Mouse (Mus musculus): ENCODE data around the gene Gm47996.
"Not testable (repeated sequence)": the region's sequence is repeated elsewhere in the genome, so short reads cannot be mapped to it uniquely, and the experiment has no call there.

Gm47996 gene

DNA sequence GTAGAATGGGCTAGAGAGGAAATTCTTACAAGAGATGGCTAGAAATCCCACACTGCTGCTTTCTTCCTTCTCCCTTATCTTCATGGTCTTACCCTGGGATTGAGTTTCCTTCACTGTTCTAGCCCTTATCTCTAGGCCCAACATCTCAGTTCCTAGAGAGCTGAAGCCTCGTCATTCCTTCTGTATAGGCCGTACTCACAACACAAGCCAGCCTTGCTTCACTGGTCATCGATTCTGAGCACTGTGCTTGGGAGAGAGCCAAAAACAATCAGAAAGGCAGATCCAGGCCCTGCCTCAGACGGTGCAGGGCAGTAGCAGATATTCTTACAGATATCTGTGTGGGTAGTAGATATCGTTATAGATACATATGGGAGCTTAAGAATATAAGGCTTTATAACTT is 1.4 kb upstream of the Gm47996 start:
- DNase-seq (ENCODE audit: low read depth) = not testable (repeated sequence)

DNA sequence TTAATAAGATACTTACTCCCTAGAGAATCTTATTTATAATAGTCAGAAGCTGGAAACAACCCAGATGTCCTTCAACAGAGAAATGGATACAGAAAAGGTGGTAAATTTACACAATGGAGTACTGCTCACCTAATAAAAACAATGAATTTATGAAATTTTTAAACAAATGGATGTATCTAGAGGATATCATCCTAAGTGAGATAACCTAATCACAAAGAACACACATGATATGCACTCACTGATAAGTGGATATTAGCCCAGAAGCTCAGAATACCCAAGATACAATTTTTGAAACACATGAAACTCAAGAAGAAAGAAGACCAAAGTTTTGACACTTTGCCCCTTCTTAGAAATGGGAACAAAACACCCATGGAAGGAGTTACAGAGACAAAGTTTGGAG is 987 bp upstream of the Gm47996 start:
- not testable (repeated sequence) for DNase-seq (ENCODE audit: low read depth)

DNA sequence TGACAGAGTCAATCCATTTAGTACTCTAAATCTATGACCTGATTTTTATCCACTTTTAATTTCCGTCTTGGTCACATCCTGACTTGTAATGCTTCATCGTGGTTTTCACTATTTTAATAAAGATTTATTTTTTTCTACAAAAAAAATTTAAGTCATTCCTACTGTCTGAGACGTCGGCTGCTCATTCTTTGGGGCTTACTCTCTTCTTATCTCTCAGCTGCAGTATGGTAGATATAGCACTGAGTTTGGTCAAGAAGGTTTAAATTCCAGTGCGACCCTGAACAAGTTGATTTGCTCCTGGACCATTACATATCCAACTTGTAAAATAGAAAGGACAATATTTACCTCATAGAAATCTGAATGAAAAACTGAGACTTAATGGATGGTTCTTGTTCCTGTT is 1.7 kb downstream of the Gm47996 start:
- not testable (repeated sequence) for DNase-seq (ENCODE audit: low read depth)

DNA sequence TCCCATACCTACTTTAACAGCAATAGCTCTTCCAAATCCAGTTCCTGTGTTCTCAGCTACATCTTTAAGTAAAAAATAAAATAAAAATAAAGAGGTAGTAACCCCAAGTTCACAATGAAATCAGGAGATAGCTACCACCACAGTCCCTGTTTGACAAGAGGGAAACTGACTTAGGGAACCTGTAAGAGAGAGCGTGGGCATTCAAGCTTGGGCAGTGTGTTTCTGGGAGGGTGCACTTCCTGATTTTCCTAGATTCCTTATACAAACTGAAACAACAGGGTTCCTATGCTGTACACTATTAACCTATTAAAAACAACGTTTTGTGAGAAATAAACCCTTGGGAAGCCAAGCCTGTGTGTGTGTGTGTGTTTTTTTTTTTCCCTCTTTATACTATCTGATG is 4.9 kb downstream of the Gm47996 start:
- DNase-seq (ENCODE audit: low read depth) = no peak

DNA sequence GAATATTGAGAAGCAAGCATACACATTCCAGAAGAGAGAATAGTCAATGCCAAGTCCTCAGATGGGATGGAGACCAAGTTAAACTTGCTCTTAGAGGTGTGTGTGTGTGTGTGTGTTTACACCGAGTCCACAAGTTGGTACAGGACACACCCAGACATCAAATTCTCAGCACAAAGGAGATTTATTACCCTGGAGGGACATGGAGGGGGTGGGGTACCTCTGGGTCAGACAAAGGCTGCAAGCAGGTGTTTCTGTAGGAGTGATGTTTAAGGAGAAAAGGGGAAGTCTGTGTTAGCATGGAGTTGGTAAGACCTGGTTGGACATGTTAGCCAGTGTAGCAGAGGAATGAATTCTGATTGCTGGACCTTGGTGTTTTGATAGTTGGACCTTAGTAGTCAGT is 6.1 kb downstream of the Gm47996 start:
- no peak for DNase-seq (ENCODE audit: low read depth)

DNA sequence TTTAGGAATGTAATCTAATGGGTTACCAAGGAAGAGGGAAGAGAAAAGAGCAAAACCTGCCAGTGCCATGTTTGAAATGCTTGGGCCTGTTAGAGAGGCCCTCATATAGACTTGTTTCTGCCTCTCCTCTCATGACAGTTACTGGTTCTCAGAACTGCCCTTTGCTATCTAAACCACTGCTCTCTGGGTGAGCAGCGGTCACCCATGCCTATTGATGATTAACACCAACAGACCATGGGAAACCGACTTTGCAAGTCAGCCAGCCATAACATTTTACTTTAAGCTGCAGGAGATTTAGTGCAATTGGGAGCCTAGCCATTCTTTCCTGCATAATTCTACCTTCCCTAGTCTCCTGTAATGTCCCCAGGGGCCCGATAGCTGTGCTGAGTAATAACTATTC is 6.5 kb downstream of the Gm47996 start:
- no peak for DNase-seq (ENCODE audit: low read depth)

DNA sequence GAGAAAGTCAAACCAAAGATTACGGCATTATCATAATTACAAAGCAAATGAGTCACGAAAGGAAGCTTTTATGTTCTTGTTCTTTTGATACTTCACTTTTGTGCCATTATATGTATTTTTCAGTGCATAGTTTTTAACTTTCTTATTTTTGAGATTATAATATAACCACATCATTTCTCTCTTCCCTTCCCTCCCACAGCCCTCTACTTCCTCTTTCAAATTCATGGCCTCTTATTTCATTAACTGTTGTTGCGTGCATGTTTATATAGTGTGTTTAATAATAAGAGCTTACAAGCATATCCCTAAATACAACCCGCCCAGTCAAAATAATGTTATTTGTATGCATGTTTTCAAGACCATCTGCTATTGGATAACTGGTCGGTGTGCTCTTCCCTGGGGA is 9.1 kb downstream of the Gm47996 start:
- DNase-seq (ENCODE audit: low read depth) = no peak

DNA sequence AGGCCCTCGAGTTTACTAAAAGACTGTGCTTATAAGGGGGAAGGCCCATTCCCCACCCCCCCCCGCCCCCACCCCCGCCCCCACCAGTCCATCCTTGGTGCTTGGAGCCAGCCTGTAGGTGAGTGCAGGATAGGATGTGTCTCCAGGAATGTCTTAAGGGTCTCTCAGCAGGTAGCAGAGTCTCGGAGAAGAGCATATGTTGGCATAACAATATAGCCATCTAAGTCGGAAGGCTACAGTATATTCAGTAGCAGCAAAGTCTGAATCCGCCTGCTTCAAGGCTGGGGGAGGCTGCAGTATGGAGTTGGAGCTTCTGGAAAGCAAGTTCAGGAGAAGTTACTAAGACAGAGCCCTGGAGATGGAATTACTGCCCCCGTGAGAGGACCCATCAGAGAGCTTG is 10.2 kb downstream of the Gm47996 start:
- no peak for DNase-seq (ENCODE audit: low read depth)

DNA sequence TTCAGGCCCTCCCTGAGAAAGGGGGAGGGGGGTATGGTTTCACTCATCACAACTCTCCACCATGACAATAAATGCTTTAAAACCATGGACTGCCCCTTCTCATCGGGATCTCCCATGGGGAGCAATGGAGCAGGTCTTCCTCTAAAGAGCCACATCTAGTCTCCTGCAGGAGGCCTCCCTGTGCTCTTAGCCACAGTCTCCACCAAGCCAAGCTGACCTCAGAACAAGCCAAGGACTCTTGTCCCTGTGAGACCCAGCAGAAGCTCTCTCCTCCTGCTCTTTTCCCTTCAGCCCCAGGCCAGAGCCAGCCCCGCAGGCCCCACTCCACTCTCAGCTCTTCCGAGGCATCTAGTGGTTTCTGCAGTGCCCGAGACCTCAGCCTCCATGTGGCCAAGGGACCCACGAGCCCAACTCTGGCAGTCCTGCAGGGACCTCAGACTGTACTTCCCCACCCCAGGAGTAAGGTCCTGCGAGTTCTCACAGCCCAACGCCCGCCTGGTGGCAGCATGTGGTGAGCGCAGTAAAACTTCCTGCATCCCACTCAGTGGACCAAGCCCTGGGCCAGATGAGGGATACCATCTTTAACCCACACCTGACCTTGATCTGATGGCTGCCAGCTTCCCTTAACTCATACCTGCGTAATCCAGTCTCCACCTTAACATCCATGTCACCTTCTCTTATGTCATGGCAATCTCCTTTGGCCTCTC is 12.8 kb downstream of the Gm47996 start:
- DNase-seq (ENCODE audit: low read depth) = no peak

DNA sequence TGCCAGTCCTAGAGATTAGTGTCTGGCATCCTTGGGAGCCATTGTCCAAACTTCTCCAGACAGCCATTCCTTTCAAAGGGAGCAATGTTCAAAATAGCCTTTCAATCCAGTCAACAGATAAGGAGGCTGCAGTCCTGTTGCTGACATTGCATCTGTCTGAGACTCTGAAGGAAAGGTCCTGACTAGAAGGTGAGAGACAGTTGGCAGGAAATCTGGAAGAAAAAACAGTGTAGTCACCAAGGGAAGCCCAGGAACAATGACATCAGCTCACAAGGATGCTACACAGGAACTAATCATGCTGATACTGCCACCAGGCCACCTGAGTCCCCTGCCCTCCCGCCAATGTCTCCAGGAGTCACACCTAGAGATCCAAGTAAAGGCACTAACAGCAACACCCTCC is 13.4 kb downstream of the Gm47996 start:
- DNase-seq (ENCODE audit: low read depth) = no peak

DNA sequence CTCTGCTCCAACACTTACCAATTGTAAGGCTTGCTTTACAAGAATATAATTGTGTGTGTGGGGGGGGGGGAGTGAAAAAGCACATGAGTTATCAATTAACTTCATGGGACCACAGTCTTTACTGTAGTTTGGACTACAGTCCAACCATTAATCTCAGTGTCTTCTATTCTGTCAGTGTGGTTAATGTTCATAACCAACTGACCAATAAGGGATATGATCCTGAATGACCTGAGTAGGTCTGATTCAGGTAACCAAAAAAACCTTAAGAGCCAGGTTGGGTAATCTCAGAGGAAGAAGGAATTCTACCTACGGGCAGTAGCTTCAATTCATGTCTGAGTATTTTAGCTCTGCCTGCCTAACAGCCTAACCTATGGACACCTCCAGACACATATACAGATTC is 14.6 kb downstream of the Gm47996 start:
- no peak for DNase-seq (ENCODE audit: low read depth)

DNA sequence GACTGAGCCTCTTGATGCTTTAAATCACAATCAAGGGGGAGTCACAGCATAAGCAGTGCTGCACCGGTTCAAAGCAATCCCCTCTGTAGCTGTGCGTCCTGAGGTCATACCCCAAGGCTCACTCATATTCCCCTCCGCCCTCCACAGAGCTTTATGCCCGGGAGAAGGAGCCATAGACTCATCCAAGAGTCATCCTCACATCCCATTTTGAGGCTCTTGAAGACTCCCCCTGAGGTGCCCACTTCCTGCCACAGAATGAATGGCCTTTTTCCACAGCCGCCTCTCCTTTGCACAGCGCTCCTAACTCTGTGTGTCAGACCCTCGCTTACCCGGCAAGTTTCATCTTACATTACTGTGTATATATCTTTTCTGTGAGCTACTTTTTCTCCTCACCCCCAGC is 17.6 kb downstream of the Gm47996 start:
- no peak for DNase-seq (ENCODE audit: low read depth)

DNA sequence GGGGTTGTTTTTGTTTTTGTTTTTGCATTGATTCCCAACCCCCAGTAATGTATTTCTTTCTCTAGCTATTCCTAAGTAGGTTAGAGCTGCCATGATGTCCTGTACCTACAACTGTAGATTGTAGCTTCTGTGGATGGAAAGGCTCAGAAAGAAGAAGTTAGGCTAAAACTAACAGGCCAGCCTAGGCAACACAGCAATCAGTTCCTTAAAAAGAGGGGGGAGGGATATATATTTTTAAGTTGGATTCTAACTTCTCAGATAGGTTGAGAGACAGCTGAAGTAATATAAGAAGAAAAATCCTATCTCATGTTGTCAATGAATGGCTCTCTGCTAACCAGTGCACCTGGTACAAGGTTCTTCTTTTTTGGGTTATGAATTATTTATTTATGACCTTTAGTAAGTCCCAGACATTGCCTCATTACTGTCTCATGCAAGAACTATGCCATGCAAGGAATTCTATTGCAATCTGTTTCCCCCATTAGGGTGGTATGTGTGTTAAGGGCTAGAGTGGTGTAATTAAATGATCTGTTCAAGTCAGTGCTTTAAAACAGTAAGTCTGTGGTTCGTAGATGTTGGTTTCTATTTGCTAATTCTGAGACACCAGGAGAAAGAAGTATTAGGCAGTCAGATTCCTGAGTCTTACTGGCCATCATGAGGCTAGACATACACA is 18.5 kb downstream of the Gm47996 start:
- no peak for DNase-seq (ENCODE audit: low read depth)

DNA sequence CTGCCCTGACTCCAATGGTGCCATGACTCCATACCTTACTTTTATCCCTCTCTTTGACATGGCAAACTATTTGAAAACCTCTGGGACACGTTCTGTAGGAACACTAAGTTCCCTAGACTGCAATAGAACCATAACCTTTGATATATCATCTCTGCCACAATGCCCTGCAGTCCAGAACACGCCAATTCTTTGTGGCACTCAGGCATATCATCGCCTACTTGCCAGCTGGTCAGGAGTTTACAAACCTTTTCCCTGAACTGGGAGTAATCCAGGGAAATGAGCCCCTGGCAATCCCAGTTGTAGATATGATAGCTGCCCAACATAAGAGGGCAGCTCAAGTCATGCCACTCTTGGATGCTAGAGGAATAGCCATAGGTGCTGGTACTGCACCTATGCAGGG is 22.4 kb downstream of the Gm47996 start:
- no peak for DNase-seq (ENCODE audit: low read depth)

DNA sequence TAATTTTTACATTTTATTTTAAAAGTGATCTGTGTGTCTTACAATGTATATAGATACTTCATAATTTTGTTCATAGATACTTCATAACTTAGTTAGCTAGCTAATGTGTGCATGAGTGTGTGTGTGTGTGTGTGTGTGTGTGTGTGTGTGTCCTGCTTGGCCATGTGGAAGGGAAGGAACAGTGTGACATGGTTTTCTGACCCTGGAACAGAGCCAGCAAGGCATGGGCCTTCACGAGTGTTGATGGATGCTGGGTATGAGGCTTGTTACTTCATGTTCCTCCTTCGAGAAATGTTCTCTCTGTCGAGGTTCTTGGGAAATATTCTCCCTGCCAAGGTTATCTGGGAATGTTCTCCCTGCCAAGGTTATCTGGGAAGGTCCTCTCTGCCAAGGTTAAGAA is 23.8 kb downstream of the Gm47996 start:
- no peak for DNase-seq (ENCODE audit: low read depth)

DNA sequence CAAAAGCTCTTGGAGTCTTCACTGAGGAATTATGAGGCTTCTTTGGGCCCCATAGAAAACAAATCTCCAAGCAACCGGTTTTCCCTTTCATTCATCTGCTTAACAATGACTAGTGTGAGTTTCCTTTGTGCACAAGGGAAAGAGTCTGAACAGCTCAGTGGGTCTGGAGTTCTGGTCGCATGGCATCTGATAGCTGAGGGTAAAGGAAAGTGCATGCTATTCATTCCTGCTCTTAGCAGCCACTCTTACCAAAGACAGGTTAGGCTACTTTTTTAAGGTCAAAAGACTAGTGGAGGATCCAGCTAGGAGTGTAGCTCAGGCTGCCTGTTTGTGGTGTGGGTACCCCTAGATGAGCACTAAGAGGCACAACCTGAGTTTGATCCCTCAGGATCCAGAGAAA is 25.6 kb downstream of the Gm47996 start:
- no peak for DNase-seq (ENCODE audit: low read depth)

DNA sequence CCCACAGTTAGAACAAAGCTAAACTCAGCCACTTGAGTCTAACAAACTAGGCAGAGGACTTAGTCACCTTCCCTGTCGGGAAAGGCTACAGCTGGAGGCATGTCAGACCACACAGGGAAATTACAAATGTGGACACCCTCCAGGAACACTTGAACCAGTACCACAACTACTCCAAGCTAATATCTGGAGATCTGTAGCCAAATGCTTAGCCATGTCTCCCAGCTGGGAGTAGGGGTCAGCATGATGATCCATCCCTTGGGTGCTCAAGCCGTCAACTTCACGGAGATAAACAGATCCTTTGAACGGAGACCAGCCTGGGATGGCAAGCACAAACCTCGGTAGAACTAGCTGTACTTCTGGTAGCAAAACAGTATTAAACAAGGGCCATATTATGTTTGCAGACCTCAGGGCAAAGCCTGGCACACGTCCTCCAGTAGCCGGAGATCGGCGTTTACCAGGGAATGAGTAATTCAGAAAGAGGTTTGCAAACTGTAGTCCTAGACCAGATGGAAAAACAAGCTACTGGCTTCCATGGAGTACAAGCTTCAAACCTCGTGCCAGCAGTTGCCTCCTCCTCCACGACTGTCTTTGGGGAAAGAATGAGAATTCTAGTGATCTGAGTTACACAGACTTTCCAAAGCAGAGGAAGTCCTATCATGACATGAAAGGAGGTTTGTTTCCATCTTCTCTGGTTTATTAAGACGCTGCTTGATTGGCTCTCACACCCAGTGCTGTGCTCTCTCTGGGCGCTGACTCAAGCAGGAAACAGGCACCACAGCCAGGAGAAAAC is 26.4 kb downstream of the Gm47996 start:
- no peak for DNase-seq (ENCODE audit: low read depth)

DNA sequence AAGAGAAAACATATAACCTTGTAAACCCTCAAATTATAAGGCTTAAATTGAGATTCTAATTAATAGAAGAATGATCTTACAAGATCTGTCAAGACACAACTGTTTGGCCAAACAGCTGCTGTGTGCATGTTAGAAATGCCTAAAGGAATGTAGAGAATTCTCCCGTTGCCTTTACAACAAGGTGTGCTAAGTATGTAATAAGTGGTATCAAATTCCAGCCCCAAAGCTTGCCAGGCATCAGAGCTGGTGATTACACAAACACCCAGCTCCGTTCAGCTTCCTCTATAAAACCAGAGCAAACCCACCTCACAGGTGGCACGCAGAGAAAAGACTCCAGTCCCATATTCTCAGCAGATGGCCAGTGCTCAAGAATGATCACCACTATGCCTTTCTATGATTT is 27.8 kb downstream of the Gm47996 start:
- no peak for DNase-seq (ENCODE audit: low read depth)

DNA sequence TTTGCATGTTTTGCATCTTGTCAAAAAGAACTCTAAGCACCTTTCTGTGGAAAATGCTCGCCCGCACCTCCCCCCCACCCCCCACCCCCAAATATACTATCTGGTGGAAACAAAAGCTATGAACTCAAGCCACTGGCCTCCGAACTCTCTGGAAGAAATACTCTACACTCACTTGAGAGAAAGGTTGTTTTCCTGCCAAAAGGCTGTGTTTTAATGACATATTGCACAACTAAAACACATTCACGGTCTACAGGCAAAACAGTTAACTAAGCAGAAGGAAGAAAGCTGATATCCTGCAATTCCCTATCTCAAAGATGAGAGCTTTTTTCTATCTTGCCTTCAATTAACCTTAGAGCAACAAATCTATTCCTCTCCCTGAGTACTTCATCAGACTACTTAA is 33.4 kb downstream of the Gm47996 start:
- no peak for DNase-seq (ENCODE audit: low read depth)

DNA sequence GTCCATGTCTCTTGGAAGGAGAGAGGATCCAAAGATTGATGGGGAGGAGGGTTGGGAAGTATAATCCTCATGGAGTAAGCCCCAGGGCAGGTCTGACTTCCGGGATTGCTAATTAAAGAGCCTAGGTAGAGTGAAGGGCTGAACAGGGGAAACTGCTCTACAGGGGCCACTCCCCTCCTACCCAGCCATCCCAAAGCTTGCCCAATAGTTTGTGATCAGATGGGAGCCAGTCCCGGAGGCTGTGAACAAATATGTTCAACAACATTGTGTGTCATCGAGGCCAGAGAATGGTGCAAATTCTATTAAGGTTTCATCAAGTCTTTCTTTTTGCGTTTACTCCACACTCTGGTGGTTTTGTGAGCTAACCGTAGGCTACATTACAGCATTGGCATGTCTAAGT is 34.1 kb downstream of the Gm47996 start:
- no peak for DNase-seq (ENCODE audit: low read depth)

DNA sequence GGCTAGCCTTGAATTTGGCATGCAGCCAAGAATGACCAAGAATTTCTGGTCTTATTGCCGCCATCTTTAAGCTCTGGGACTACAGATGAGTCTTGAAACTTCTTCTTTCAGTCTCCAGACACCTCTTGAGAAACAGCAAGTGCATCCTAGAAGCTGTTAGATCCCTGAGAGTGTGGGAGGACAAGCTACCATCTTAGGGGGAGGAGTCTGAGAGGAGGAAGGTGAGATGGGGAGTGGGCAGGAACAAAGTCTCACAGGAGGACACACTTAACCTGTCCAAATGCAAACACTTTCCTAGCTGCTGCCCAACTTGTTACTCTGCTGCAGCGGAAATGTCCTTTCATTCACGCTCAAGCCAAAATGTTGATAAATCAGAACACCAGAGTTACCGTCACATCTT is 34.8 kb downstream of the Gm47996 start:
- DNase-seq (ENCODE audit: low read depth) = no peak

DNA sequence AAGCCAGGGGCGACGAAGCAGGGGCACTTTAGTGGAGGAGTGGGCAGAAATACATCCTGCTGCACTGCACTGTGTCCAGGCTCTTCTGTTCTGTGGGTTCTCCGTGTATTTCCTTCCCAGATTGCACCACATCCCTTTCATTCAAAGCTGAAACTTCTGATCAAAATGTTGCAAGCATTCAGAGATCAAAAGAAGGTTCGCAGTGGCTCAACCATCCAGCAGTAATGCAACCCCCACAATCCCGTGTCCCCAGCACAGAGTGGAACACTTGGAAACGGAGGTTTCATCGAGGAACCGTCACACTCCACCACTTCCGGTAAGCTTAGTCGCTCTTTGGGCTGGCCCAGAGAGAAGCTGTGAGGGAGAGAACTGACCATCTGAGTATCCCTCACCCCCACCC is 35.2 kb downstream of the Gm47996 start:
- DNase-seq (ENCODE audit: low read depth) = no peak

DNA sequence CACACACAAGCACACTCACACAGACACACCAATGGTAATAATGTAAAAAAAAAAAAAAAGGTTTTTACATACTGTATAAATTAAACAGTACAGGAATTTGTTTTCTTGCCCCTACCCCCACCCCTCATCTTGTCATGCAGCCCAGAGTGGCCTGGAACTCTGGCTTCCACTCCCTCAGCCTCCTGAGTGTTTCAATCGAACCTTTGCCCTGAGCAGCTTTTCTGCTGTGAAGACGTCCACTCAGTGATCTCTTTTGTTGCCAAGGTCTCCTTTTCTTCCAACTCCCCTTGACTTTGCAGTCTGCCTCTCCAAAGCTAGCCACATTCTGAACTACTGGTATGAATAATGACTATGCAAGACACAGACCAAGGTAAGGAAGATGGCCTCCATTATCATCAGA is 35.9 kb downstream of the Gm47996 start:
- DNase-seq (ENCODE audit: low read depth) = no peak
